22 mouse cellular contexts compared by ENCODE assay signal in genomic region chr11:44066176-44066575, GRCm38 (mm10).
DNase-seq lines count a peak whose midpoint lies in the region.
"Had no signal": no experiment of that assay in that cellular context is flagged by ENCODE, and none has a peak within 500 bp of the region (broad histone marks: within the 10 kb centered on the region; RNA-seq: fewer than 3 reads in every experiment).

No protein-coding gene starts in this region.

- intact Hi-C loops in left cerebral cortex, postnatal 4 days (cut with DNase I), result no loop called here
- intact Hi-C loops in left cerebral cortex, postnatal 36 days (cut with DNase I), result no loop called here

- no peak overlapping the region for H3K27ac ChIP-seq in heart, embryonic 10.5 days
- H3K27ac ChIP-seq: embryonic facial prominence, embryonic 13.5 days; forebrain, embryonic 13.5 days; hindbrain, embryonic 15.5 days; kidney, postnatal 0 days; liver, embryonic 13.5 days; midbrain, embryonic 13.5 days had no signal

- H3K27me3 ChIP-seq in heart, embryonic 10.5 days (ENCODE audit: insufficient read depth, poor library complexity, severe bottlenecking), result no peaks in the 10 kb centered on the region
- H3K27me3 ChIP-seq: embryonic facial prominence, embryonic 13.5 days; forebrain, embryonic 13.5 days; hindbrain, embryonic 15.5 days; liver, embryonic 13.5 days; megakaryocyte, embryonic 14.5 days; midbrain, embryonic 13.5 days had no signal

- DNase-seq in gastrocnemius, adult 18-20 months (ENCODE audit: low spot score), result peak; percentile 5
- DNase-seq in gastrocnemius, postnatal 4 days (ENCODE audit: low spot score in 2 of 2), result no peak
- DNase-seq in heart, postnatal 4 days, result peak; percentile 6
- no peak for DNase-seq in heart, embryonic 10.5 days (ENCODE audit: low spot score)
- DNase-seq in left cerebral cortex, postnatal 4 days, result peak; percentile 19
- DNase-seq in left cerebral cortex, postnatal 36 days (ENCODE audit: low spot score in 2 of 2), result no peak
- no peak for DNase-seq in frontal cortex, postnatal 36 days (ENCODE audit: low spot score in 2 of 2)
- DNase-seq: cerebellum, adult 11 months; cerebellum, postnatal 36 days; embryo, embryonic 11 days; gastrocnemius, postnatal 14 days; liver, embryonic 13.5 days; lung, embryonic 14.5 days; lung, postnatal 36 days; thymus, adult 18-20 months; thymus, postnatal 36 days had no signal

- H3K4me1 ChIP-seq in heart, embryonic 10.5 days, result no peaks in the 10 kb centered on the region
- H3K4me1 ChIP-seq: embryonic facial prominence, embryonic 13.5 days; forebrain, embryonic 13.5 days; hindbrain, embryonic 15.5 days; liver, embryonic 13.5 days; megakaryocyte, embryonic 14.5 days; midbrain, embryonic 13.5 days had no signal

- no peaks in the 10 kb centered on the region for H3K36me3 ChIP-seq in heart, embryonic 10.5 days
- H3K36me3 ChIP-seq: embryonic facial prominence, embryonic 13.5 days; hindbrain, embryonic 15.5 days; liver, embryonic 13.5 days; midbrain, embryonic 13.5 days had no signal

- no peaks in the 10 kb centered on the region for H3K9me3 ChIP-seq in heart, embryonic 10.5 days
- H3K9me3 ChIP-seq: embryonic facial prominence, embryonic 13.5 days; forebrain, embryonic 13.5 days; hindbrain, embryonic 15.5 days; liver, embryonic 13.5 days; megakaryocyte, embryonic 14.5 days; midbrain, embryonic 13.5 days had no signal

- 75% methylated on average over 2 of the region's 2 CpGs for WGBS in heart, embryonic 10.5 days

- H3K4me3 ChIP-seq in heart, embryonic 10.5 days, result no peak overlapping the region
- H3K4me3 ChIP-seq: embryonic facial prominence, embryonic 13.5 days; forebrain, embryonic 13.5 days; hindbrain, embryonic 15.5 days; liver, embryonic 13.5 days; megakaryocyte, embryonic 14.5 days; midbrain, embryonic 13.5 days had no signal

Comparison
In these comparisons a context has a peak if more than half of its experiments do, and no peak if none do; other contexts are left out.
1. DNase-seq: peak in gastrocnemius, adult 18-20 months (single experiment), heart, postnatal 4 days (single experiment) and left cerebral cortex, postnatal 4 days (single experiment); none in gastrocnemius, postnatal 4 days (0 of 2), heart, embryonic 10.5 days (single experiment), left cerebral cortex, postnatal 36 days (0 of 2) and frontal cortex, postnatal 36 days (0 of 2).